Mouse (Mus musculus): Measurements from ENCODE around the gene Tpcn1.
A peak's percentile ranks its signal among the peaks of the same experiment; 100 is the strongest.

Tpcn1 gene

GRCm38 (mm10) chr5:120588569-120589094 is at the start of gene Tpcn1, which contains the start of gene Iqcd:
Tpcn1 (minus strand) TSS chr5:120588673.
Iqcd (plus strand) TSS chr5:120589016.
- DNase-seq (ENCODE audit: extremely low read depth, low read depth): peak; percentile 95

GRCm38 (mm10) chr5:120635633-120636032 is 47.2 kb upstream of the Tpcn1 start:
- no peak for DNase-seq (ENCODE audit: extremely low read depth, low read depth)

- no peak for DNase-seq (ENCODE audit: extremely low read depth, low read depth)
These were observed 46.4 kb upstream of the Tpcn1 start for GRCm38 (mm10) chr5:120634860-120635259.

GRCm38 (mm10) chr5:120634131-120634530 is 45.7 kb upstream of the Tpcn1 start, which contains the start of gene Cfap73:
Cfap73 (minus strand) TSS chr5:120634235.
- DNase-seq (ENCODE audit: extremely low read depth, low read depth): no peak

GRCm38 (mm10) chr5:120631892-120632291 is 43.4 kb upstream of the Tpcn1 start:
- DNase-seq (ENCODE audit: extremely low read depth, low read depth): no peak

GRCm38 (mm10) chr5:120631128-120631527 is 42.7 kb upstream of the Tpcn1 start:
- DNase-seq (ENCODE audit: extremely low read depth, low read depth): no peak

- no peak for DNase-seq (ENCODE audit: extremely low read depth, low read depth)
These were observed 40.2 kb upstream of the Tpcn1 start for GRCm38 (mm10) chr5:120628624-120629023.

GRCm38 (mm10) chr5:120627515-120628300 is 39.2 kb upstream of the Tpcn1 start:
- no peak for DNase-seq (ENCODE audit: extremely low read depth, low read depth)

GRCm38 (mm10) chr5:120626399-120626798 is 37.9 kb upstream of the Tpcn1 start:
- DNase-seq (ENCODE audit: extremely low read depth, low read depth): no peak

GRCm38 (mm10) chr5:120624427-120624826 is 36.0 kb upstream of the Tpcn1 start:
- no peak for DNase-seq (ENCODE audit: extremely low read depth, low read depth)

GRCm38 (mm10) chr5:120622198-120622851 is 33.9 kb upstream of the Tpcn1 start:
- no peak for DNase-seq (ENCODE audit: extremely low read depth, low read depth)

GRCm38 (mm10) chr5:120621846-120622197 is 33.3 kb upstream of the Tpcn1 start:
- DNase-seq (ENCODE audit: extremely low read depth, low read depth): no peak

GRCm38 (mm10) chr5:120621078-120621765 is 32.7 kb upstream of the Tpcn1 start:
- no peak for DNase-seq (ENCODE audit: extremely low read depth, low read depth)

GRCm38 (mm10) chr5:120620375-120621077 is 32.1 kb upstream of the Tpcn1 start:
- no peak for DNase-seq (ENCODE audit: extremely low read depth, low read depth)

- DNase-seq (ENCODE audit: extremely low read depth, low read depth): no peak
These were observed 30.7 kb upstream of the Tpcn1 start for GRCm38 (mm10) chr5:120619201-120619600.

GRCm38 (mm10) chr5:120618778-120619177 is 30.3 kb upstream of the Tpcn1 start:
- DNase-seq (ENCODE audit: extremely low read depth, low read depth): no peak

- DNase-seq (ENCODE audit: extremely low read depth, low read depth): no peak
These were observed 27.4 kb upstream of the Tpcn1 start for GRCm38 (mm10) chr5:120615903-120616302.

GRCm38 (mm10) chr5:120612822-120613604 is 24.5 kb upstream of the Tpcn1 start:
- peak; percentile 95 for DNase-seq (ENCODE audit: extremely low read depth, low read depth)

GRCm38 (mm10) chr5:120612442-120612821 is 24.0 kb upstream of the Tpcn1 start, which contains the start of the genes Rita1 and Ddx54:
Rita1 (minus strand) TSS chr5:120612589.
Ddx54 (plus strand) TSS chr5:120612739.
- DNase-seq (ENCODE audit: extremely low read depth, low read depth): peak; percentile 79

GRCm38 (mm10) chr5:120611416-120611815 is 22.9 kb upstream of the Tpcn1 start:
- DNase-seq (ENCODE audit: extremely low read depth, low read depth): no peak
